Mouse (Mus musculus) central nervous system, embryonic 14 days (tissue): ENCODE measurements around the gene Rnf186. TPM values are rescaled to one million over a fixed set of nuclear protein-coding genes. Genes with fewer than 3 reads are reported as not detected.

Source experiments
- polyA plus RNA-seq: library from polyadenylated mRNA; depleted of rRNA; stranded (reverse); fragments of >200 nt; gene quantifications from 2 replicates; pipeline ENCODE4 v1.2.3, GENCODE M21; 2012; rRNA removed

Gene Rnf186
- not detected in 2 replicates for polyA plus RNA-seq

GRCm38 (mm10) chr4:138966866-138967265, at the start of gene Rnf186:
TSS of gene Rnf186 (plus strand) at chr4:138967112.

GRCm38 (mm10) chr4:138972827-138973718, 6.2 kb downstream of the Rnf186 start, which contains the start of gene Tmco4:
TSS of gene Tmco4 (plus strand) at chr4:138972888.

Other genes starting within 250 kb of the Rnf186 start
- 0.30 and 0.64 TPM in 2 replicates for gene Pla2g2c, start 242.3 kb upstream of the Rnf186 start, polyA plus RNA-seq
- 2.9 and 3.2 TPM in 2 replicates for gene Ubxn10, start 229.9 kb upstream of the Rnf186 start, polyA plus RNA-seq
- 0.06 and 0.61 TPM in 2 replicates for gene Pla2g2f, start 209.5 kb upstream of the Rnf186 start, polyA plus RNA-seq
- 0.20 and 0.23 TPM in 2 replicates for gene Pla2g2d, start 191.4 kb upstream of the Rnf186 start, polyA plus RNA-seq
- gene Pla2g5, start 103.6 kb upstream of the Rnf186 start, polyA plus RNA-seq = 0.54 and 0.64 TPM in 2 replicates
- gene Gm13030, start 93.1 kb upstream of the Rnf186 start, polyA plus RNA-seq = not detected in 2 replicates
- not detected in 2 replicates for gene Pla2g2e, start 89.2 kb upstream of the Rnf186 start, polyA plus RNA-seq
- 8.2 and 8.9 TPM in 2 replicates for gene Otud3, start 53.2 kb upstream of the Rnf186 start, polyA plus RNA-seq
- 1.0 and 1.2 TPM in 2 replicates for gene Tmco4, start 5.8 kb downstream of the Rnf186 start, polyA plus RNA-seq
- 1.2 and 1.3 TPM in 2 replicates for gene Htr6, start 108.5 kb downstream of the Rnf186 start, polyA plus RNA-seq
- gene Nbl1, start 125.9 kb downstream of the Rnf186 start, polyA plus RNA-seq = 30.6 and 59.3 TPM in 2 replicates
- gene Minos1, start 164.0 kb downstream of the Rnf186 start, polyA plus RNA-seq = 178 and 192 TPM in 2 replicates
- 187 and 200 TPM in 2 replicates for gene Capzb, start 225.8 kb downstream of the Rnf186 start, polyA plus RNA-seq